Mouse (Mus musculus) E14TG2a.4 (cell line): Measurements from ENCODE around the gene Ncbp3.

ENCODE experiments used
- CTCF ChIP-seq: conservative IDR thresholded peaks from 2 replicates; pipeline ENCODE4 v1.5.1; 2014; ENCODE audit warnings: low read length
- NANOG ChIP-seq: IDR thresholded peaks from 2 replicates; pipeline ENCODE4 v1.6.1; 2014; ENCODE audit warnings: borderline replicate concordance, low read length, mixed read lengths
- POU5F1 ChIP-seq: IDR thresholded peaks from 2 replicates; pipeline ENCODE4 v1.6.1; 2014; ENCODE audit warnings: low read length, borderline replicate concordance

- no peak for TF ChIP-seq CTCF
- TF ChIP-seq POU5F1 = no peak
- no peak for TF ChIP-seq NANOG
These were observed 31.0 kb downstream of the Ncbp3 start for GRCm38 (mm10) chr11:73078615-73079014.
